Mouse (Mus musculus) midbrain, postnatal 0 days (tissue): ENCODE data around the gene Tagap. TPM values are rescaled to one million over a fixed set of nuclear protein-coding genes. Genes with fewer than 3 reads are reported as not detected.

Source experiments
- ATAC-seq: fragments of 200-750 bp; cut with Nextera tagmentation; 2 replicates; pipeline ENCODE4 v1.8.0; 2017; ENCODE audit warnings: moderate number of reproducible peaks, mild to moderate bottlenecking, moderate TSS enrichment, moderate library complexity; ENCODE audit not compliant: low FRiP score
- DNase-seq: peaks from one replicate; pipeline ENCODE4 v3.0.0-alpha.2; 2015; ENCODE audit warnings: low spot score
- H3K27ac ChIP-seq: fragments of 300-500 bp; sonication (generic); 2 replicates; pipeline ENCODE4 v1.5.1; 2014; ENCODE audit warnings: low read depth, mild to moderate bottlenecking, low read length, mixed read lengths
- H3K27me3 ChIP-seq: fragments of 300-500 bp; sonication (generic); 2 replicates; pipeline ENCODE4 v1.6.1; 2014; ENCODE audit warnings: low read length, control low read depth, mixed read lengths; ENCODE audit not compliant: insufficient read depth
- H3K36me3 ChIP-seq: fragments of 300-500 bp; sonication (generic); 2 replicates; pipeline ENCODE4 v1.6.1; 2014; ENCODE audit warnings: low read length, control low read depth, mixed read lengths; ENCODE audit not compliant: insufficient read depth
- H3K4me1 ChIP-seq: fragments of 300-500 bp; sonication (generic); 2 replicates; pipeline ENCODE4 v1.6.1; 2014; ENCODE audit warnings: mild to moderate bottlenecking, control low read depth, antibody characterized with exemption, low read length, mixed read lengths; ENCODE audit not compliant: insufficient read depth
- H3K4me2 ChIP-seq: fragments of 300-500 bp; sonication (generic); 2 replicates; pipeline ENCODE4 v1.6.1; 2014; ENCODE audit warnings: low read depth, mild to moderate bottlenecking, low read length, mixed read lengths; ENCODE audit not compliant: poor library complexity, severe bottlenecking
- H3K4me3 ChIP-seq: fragments of 300-500 bp; sonication (generic); 2 replicates; pipeline ENCODE4 v1.5.1; 2014; ENCODE audit warnings: low read depth, mild to moderate bottlenecking, low read length, moderate library complexity
- H3K9ac ChIP-seq: fragments of 300-500 bp; sonication (generic); replicated peaks from 2 replicates; pipeline ENCODE4 v1.6.1; 2014; ENCODE audit warnings: mild to moderate bottlenecking, low read length, moderate library complexity, mixed read lengths; ENCODE audit not compliant: poor library complexity, severe bottlenecking
- H3K9me3 ChIP-seq: fragments of 300-500 bp; sonication (generic); 2 replicates; pipeline ENCODE4 v1.6.1; 2016; ENCODE audit warnings: low read length, control low read depth
- CTCF ChIP-seq: IDR thresholded peaks from 2 replicates; pipeline ENCODE4 v1.5.1; 2016; ENCODE audit warnings: antibody characterized with exemption, mild to moderate bottlenecking
- WGBS: fragments of 180-500 bp; shearing (Covaris S2); extraction: QIAGEN DNeasy Blood & Tissue Kit; methylation state at CpG from one replicate; pipeline ENCODE4 v1.1.7; 2014; 5-methylcytosine and 5-hydroxymethylcytosine counted together
- polyA plus RNA-seq: library from polyadenylated mRNA; unstranded; fragments of >200 nt; fragmentation: Nextera tagmentation; extraction: Ambion mirVana; gene quantifications from 2 replicates; pipeline ENCODE4 v1.2.1, GENCODE M21; 2015
- total RNA-seq: library from RNA; depleted of rRNA; stranded (reverse); fragments of >200 nt; gene quantifications from 2 replicates; pipeline ENCODE4 v1.2.3, GENCODE M21; 2014

Gene Tagap
- total and polyA plus RNA-seq, 2 experiments from 2014 or later, result 0.32 to 0.55 TPM

DNA sequence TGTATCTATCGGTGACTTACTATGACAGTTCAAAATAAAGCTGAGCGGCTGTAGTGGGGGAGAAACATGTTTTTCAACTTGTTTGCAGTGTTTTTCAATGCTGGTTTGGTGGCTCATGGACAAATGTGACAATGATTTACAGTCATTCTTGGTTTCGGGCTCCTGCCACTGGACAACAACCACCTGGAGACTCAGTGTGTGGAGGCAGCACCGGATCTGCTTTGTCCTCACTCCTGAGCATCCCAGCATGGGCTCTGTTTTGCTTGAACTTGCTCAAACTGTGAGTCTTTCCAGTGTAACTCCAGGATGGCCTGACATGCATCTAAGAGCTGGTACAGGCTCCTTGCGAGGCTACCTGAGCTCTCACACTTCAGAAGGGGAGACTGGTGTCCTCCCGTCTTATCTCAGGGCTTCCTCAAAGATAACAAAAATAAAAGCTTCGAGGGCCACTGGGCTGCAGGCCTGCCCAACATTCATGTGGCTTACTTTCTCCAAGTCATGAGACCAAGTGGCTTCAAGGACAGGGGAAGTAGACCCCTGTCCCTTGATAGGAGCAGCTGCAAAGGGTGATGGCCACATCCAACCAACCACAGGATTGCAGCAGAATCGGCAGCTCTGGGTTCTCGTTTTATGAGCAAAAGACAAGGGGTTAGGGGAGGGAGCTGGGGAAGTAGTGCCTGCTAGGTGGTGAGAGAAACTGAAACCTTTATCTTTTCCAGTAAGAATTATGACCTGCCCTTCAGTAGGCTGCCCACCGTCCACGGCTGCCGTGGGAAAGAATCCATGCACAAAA, 8.8 kb upstream of the Tagap start:
- Histone ChIP-seq H3K9me3 (no peaks in the 10 kb centered on the region), H3K36me3 (no peaks in the 10 kb centered on the region), H3K27me3 (no peaks in the 10 kb centered on the region), H3K4me3 (no peak overlapping the region), H3K4me2 (no peak overlapping the region), H3K4me1 (no peaks in the 10 kb centered on the region), H3K9ac (no peak overlapping the region), H3K27ac (no peak overlapping the region)
- no peak for DNase-seq
- ATAC-seq, result no peak
- WGBS, result 87% methylated on average over 12 of the region's 12 CpGs
- TF ChIP-seq CTCF, result no peak

DNA sequence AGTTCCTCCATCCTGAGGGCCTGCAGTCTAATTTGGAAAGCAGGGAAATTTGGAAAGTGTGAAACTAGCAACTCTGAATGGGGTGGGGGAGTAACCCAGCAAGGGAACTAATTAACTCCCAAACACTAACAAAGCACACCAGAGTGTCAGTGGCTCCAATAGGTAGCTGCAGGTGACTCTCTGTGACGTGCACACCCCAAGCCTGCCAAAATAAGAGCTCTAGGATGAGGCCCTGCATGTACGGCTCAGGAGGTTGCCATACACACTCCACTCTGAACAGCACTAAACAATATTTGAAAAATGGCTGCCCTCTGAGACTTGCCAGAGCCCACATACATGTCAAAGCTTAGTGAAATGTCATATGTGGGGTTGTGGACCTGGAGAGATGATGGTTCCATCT, 7.4 kb upstream of the Tagap start:
- no peak for TF ChIP-seq CTCF
- H3K36me3 ChIP-seq, result no peaks in the 10 kb centered on the region
- H3K4me1 ChIP-seq, result no peaks in the 10 kb centered on the region
- DNase-seq (no peak), ATAC-seq (no peak)
- H3K9ac ChIP-seq, result no peak overlapping the region
- no peak overlapping the region for H3K27ac ChIP-seq
- H3K27me3 ChIP-seq, result no peaks in the 10 kb centered on the region
- H3K9me3 ChIP-seq, result no peaks in the 10 kb centered on the region
- H3K4me3 ChIP-seq, result no peak overlapping the region
- whole genome bisulfite sequencing, result 72% methylated on average over 2 of the region's 2 CpGs
- H3K4me2 ChIP-seq, result no peak overlapping the region

DNA sequence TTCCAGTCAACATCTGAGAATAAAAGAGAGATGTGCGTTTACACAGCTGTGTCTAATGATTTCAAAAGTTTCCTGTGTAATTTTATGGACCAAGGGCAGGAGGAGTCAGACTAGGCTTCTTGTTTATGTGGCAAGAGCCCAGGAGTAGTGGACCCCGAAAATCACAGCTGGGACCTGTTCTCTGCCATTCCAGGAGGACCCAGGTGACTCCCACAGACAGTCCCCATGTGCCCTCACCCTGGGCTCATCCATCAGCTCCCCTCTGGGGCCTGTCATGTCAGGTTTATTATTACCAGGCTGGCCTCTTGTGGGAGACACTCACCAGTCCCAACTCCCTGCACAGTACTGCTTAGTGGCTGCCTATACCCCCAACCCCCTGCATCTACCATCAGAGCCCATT, 6.6 kb upstream of the Tagap start:
- Histone ChIP-seq H3K4me1 (no peaks in the 10 kb centered on the region), H3K4me3 (no peak overlapping the region), H3K36me3 (no peaks in the 10 kb centered on the region), H3K27me3 (no peaks in the 10 kb centered on the region), H3K9me3 (no peaks in the 10 kb centered on the region), H3K4me2 (no peak overlapping the region), H3K9ac (no peak overlapping the region), H3K27ac (no peak overlapping the region)
- DNase-seq (no peak), ATAC-seq (no peak)
- 79% methylated on average over 2 of the region's 2 CpGs for WGBS
- TF ChIP-seq CTCF, result no peak

DNA sequence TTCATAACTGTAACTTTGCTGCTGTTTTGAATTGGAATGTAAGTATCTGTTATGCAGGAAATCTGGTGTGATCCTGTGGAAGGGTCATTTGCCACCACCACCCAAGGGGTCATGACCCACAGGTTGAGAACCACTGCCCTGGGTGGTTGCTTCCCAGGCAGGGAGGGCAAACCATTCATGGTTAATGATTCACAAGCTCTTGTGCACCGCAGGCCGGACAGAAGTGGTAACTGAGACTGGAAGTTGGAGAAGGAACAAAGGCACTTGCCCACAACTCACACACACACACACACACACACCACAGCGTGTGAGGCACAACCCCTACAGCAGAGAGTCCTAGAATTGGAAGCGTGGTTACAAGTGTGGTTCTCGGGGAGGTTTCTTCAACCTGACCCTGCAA, 3.2 kb upstream of the Tagap start:
- no peak for TF ChIP-seq CTCF
- Histone ChIP-seq H3K9me3 (no peaks in the 10 kb centered on the region), H3K4me2 (no peak overlapping the region), H3K4me3 (no peak overlapping the region), H3K27ac (no peak overlapping the region), H3K27me3 (no peaks in the 10 kb centered on the region), H3K4me1 (no peaks in the 10 kb centered on the region), H3K36me3 (no peaks in the 10 kb centered on the region), H3K9ac (no peak overlapping the region)
- DNase-seq (no peak), ATAC-seq (no peak)
- WGBS, result 93% methylated on average over 5 of the region's 5 CpGs

DNA sequence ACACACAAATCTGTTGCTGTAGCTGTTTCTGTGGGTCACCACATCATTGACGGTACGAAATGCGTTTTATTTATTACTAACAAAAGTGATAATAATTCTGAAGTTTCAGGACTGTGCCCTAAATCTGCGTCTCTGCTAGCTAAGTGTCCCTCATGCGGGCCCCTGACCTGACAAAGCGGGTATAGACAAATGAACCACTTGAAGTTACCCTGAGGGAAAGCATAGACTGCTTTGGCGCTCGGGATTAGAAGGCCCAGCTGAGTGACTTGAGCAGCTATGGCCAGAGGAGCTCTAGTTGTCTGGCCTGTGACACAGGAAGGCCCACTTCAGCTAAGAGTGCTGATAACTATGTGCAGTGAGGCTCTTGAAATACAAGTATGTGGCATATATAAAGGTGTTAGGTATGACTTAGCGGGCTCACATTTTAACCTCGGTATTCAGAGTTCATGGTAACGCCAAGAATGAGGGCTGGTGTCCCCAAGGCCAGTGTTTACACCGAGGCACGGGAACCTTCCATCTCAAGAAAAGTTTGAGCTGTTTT, 1.5 kb upstream of the Tagap start:
- no peak for ATAC-seq
- no peak for DNase-seq
- no peaks in the 10 kb centered on the region for H3K9me3 ChIP-seq
- no peak overlapping the region for H3K4me3 ChIP-seq
- H3K27ac ChIP-seq, result no peak overlapping the region
- TF ChIP-seq CTCF, result no peak
- no peaks in the 10 kb centered on the region for H3K36me3 ChIP-seq
- no peaks in the 10 kb centered on the region for H3K27me3 ChIP-seq
- no peak overlapping the region for H3K9ac ChIP-seq
- H3K4me1 ChIP-seq, result 0 out of 2 replicates have a peak, but pooled peaks cover 1% of the 10 kb centered on the region
- H3K4me2 ChIP-seq, result no peak overlapping the region
- WGBS, result 92% methylated on average over 13 of the region's 13 CpGs
